Mouse (Mus musculus) heart, adult 10 weeks (tissue): ENCODE measurements around the gene Il12a. TPM values are rescaled to one million over a fixed set of nuclear protein-coding genes. Genes with fewer than 3 reads are reported as not detected.

Experiments
- polyA plus RNA-seq: library from polyadenylated mRNA; stranded (reverse); fragments of 350-450 nt; fragmentation: Illumina TruSeq; extraction: RNeasy Lipid Tissue Mini Kit (QIAGEN cat#74804); gene quantifications from one replicate; pipeline ENCODE4 v1.2.3, GENCODE M21; 2014; ENCODE audit warnings: low read depth, low replicate concordance

Gene Il12a
- polyA plus RNA-seq, result not detected

DNA sequence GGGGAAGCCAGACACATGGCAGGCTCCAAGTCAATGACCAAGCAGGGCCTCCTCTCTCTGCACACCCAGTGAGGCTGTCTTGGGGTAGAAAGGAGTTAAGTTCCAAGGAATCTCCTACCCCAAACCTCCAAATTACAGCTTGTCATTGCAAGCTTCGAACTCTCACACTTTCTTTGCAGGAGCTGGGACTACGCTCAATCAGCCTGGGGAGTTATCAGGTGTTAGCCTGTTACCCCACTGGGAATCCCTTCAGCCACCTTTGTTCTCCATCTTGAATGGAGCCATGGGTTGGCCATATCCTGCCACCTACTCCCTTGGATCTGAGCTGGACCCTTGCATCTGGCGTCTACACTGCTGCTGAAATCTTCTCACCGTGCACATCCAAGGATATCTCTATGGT lies at the start of gene Il12a:
Gene Il12a (plus strand): TSS at position 301 of the 400 bp plus-strand sequence.

Other genes with a start within 250 kb of the Il12a start
- not detected for gene 1110032F04Rik, start 178.9 kb downstream of the Il12a start, polyA plus RNA-seq